Mouse (Mus musculus) cortical plate, adult 2 months (tissue): ENCODE data around the gene Kcnj16.

Experiments used
- CTCF ChIP-seq: fragments of 200-500 bp; IDR thresholded peaks from 2 replicates; pipeline ENCODE4 v1.5.1; 2011; ENCODE audit warnings: mild to moderate bottlenecking, control low read depth, low read length; ENCODE audit not compliant: insufficient read depth; ENCODE audit errors: extremely low read depth
- POLR2A ChIP-seq: fragments of 200-500 bp; IDR thresholded peaks from 2 replicates; pipeline ENCODE4 v1.6.1; 2011; ENCODE audit warnings: mild to moderate bottlenecking, low read length, control low read depth; ENCODE audit not compliant: insufficient read depth; ENCODE audit errors: extremely low read depth

DNA sequence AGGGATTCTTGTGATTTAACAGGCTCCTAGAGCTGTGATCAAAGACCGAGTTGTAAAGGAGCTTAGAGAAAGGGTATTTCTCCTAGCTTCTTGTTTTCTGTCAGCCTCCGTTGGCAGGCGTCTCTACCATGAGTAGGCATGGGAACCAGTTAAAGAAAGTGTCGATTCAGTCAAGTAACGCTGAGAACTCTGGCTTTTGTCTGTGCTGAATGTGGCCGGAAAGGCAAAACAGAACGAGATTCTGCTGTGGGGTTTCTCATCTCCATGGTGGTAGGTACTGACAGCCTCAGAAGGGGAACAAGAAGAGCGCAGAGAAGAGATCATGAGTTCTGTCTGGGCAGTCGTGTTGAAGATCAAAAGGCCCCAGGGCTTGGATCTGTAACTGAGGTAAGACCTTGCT, 29.4 kb downstream of the Kcnj16 start:
- TF ChIP-seq POLR2A (no peak), CTCF (no peak)
